In the genomic region with DNA sequence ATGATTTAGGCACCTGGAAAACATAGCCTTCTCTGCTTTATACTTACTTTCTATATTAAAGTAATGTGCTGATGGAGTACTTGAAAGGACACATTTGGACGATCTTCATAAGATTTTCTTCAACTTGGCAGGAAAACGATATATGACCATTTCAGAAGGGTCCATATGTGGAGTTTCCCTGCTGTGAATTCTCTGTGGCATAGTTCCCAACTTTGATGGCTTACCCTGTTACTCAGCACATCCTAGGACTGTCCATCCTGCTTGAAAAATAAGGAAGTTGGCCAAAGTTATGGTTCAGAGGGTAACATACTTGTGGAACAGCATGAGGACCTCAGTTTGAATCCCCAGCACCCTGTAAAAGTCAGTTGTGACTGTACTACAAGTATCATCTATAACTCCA, we compare ENCODE assay signal across 23 mouse cellular contexts.
A peak's percentile ranks its signal among the peaks of the same experiment; 100 is the strongest.
DNase-seq lines count a peak whose midpoint lies in the region; ATAC-seq and TF ChIP-seq lines count a peak whose summit lies in the region.
"Had no signal": no experiment of that assay in that cellular context is flagged by ENCODE, and none has a peak within 500 bp of the region (broad histone marks: within the 10 kb centered on the region; RNA-seq: fewer than 3 reads in every experiment).

No protein-coding gene starts in this region.

- H3K4me1 ChIP-seq in kidney, postnatal 0 days (replicated peaks; ENCODE audit: insufficient read depth, low read length) = no peaks in the 10 kb centered on the region; the same call in 1 of the 2 replicates
- H3K4me1 ChIP-seq in limb, embryonic 13.5 days = peaks cover 9% of the 10 kb centered on the region; the same call in 1 of the 2 replicates
- peaks cover 7% of the 10 kb centered on the region; the same call in 1 of the 2 replicates for H3K4me1 ChIP-seq in limb, embryonic 10.5 days
- peaks cover 3% of the 10 kb centered on the region; the same call in 1 of the 2 replicates for H3K4me1 ChIP-seq in lung, embryonic 15.5 days
- H3K4me1 ChIP-seq in lung, adult 2 months (ENCODE audit: control insufficient read depth, insufficient read depth, low read length) = no peaks in the 10 kb centered on the region
- H3K4me1 ChIP-seq in limb, embryonic 14.5 days (ENCODE audit: control insufficient read depth, insufficient read depth, low read length) = 0 out of 2 replicates have a peak, but pooled peaks cover 4% of the 10 kb centered on the region
- H3K4me1 ChIP-seq: embryonic facial prominence, embryonic 12.5 days had no signal

- peak; percentile 14 for DNase-seq in kidney, postnatal 0 days (ENCODE audit: low spot score)
- DNase-seq in kidney, postnatal 36 days = no peak
- DNase-seq in limb, embryonic 10.5 days (ENCODE audit: low spot score) = no peak
- no peak for DNase-seq in lung, adult 2 months
- peak; percentile 59 for DNase-seq in limb, embryonic 14.5 days (ENCODE audit: low spot score)
- DNase-seq: adrenal gland, adult 8-10 months; adrenal gland, postnatal 14 days; adrenal gland, postnatal 36 days; B cell, adult 2 months; cerebellum, adult 11-12 months; cerebellum, adult 2 months; cerebellum, adult 9-10 months; cerebellum, postnatal 25 days had no signal

- H3K4me3 ChIP-seq in kidney, postnatal 0 days (replicated peaks; ENCODE audit: low read depth, low read length) = no peak overlapping the region
- H3K4me3 ChIP-seq in limb, embryonic 13.5 days = no peak overlapping the region
- H3K4me3 ChIP-seq in limb, embryonic 10.5 days = no peak overlapping the region
- H3K4me3 ChIP-seq in lung, embryonic 15.5 days = no peak overlapping the region
- H3K4me3 ChIP-seq in lung, adult 2 months (replicated peaks; ENCODE audit: extremely low read depth, low read depth, low read length) = no peak overlapping the region
- H3K4me3 ChIP-seq in limb, embryonic 14.5 days (replicated peaks; ENCODE audit: low read length) = no peak overlapping the region
- H3K4me3 ChIP-seq: embryonic facial prominence, embryonic 10.5 days; embryonic facial prominence, embryonic 12.5 days; forebrain, embryonic 13.5 days had no signal

- H3K4me2 ChIP-seq in kidney, postnatal 0 days (ENCODE audit: low read length) = no peak overlapping the region
- no peak overlapping the region for H3K4me2 ChIP-seq in limb, embryonic 13.5 days (replicated peaks)
- no peak overlapping the region for H3K4me2 ChIP-seq in lung, embryonic 15.5 days
- H3K4me2 ChIP-seq in limb, embryonic 14.5 days (replicated peaks; ENCODE audit: low read depth, low read length, severe bottlenecking) = no peak overlapping the region
- H3K4me2 ChIP-seq: embryonic facial prominence, embryonic 12.5 days; forebrain, embryonic 13.5 days had no signal

- no peaks in the 10 kb centered on the region for H3K9me3 ChIP-seq in kidney, postnatal 0 days (replicated peaks; ENCODE audit: low read length)
- no peaks in the 10 kb centered on the region for H3K9me3 ChIP-seq in limb, embryonic 13.5 days
- H3K9me3 ChIP-seq in limb, embryonic 10.5 days (replicated peaks) = no peaks in the 10 kb centered on the region
- H3K9me3 ChIP-seq in lung, embryonic 15.5 days = no peaks in the 10 kb centered on the region
- no peaks in the 10 kb centered on the region for H3K9me3 ChIP-seq in limb, embryonic 14.5 days (ENCODE audit: control insufficient read depth, low read length)
- H3K9me3 ChIP-seq: embryonic facial prominence, embryonic 10.5 days; embryonic facial prominence, embryonic 12.5 days; forebrain, embryonic 13.5 days had no signal

- no peak overlapping the region for H3K9ac ChIP-seq in kidney, postnatal 0 days (ENCODE audit: low read depth, low read length)
- H3K9ac ChIP-seq in limb, embryonic 13.5 days = no peak overlapping the region
- H3K9ac ChIP-seq in lung, embryonic 15.5 days = no peak overlapping the region
- no peak overlapping the region for H3K9ac ChIP-seq in limb, embryonic 14.5 days (ENCODE audit: low read depth, low read length, severe bottlenecking)
- H3K9ac ChIP-seq: embryonic facial prominence, embryonic 12.5 days; forebrain, embryonic 13.5 days had no signal

- no peaks in the 10 kb centered on the region for H3K27me3 ChIP-seq in kidney, postnatal 0 days (ENCODE audit: insufficient read depth, low read length)
- H3K27me3 ChIP-seq in limb, embryonic 13.5 days = peaks cover 4% of the 10 kb centered on the region; the same call in 1 of the 2 replicates
- no peaks in the 10 kb centered on the region for H3K27me3 ChIP-seq in limb, embryonic 10.5 days (ENCODE audit: low read depth, poor library complexity, severe bottlenecking)
- no peaks in the 10 kb centered on the region for H3K27me3 ChIP-seq in lung, embryonic 15.5 days
- H3K27me3 ChIP-seq in limb, embryonic 14.5 days (ENCODE audit: control insufficient read depth, insufficient read depth, low read length) = no peaks in the 10 kb centered on the region
- H3K27me3 ChIP-seq: CH12.LX; embryonic facial prominence, embryonic 12.5 days; forebrain, embryonic 13.5 days; Patski had no signal

- no peak for TF ChIP-seq CTCF in kidney, postnatal 0 days (IDR thresholded peaks at IDR 0.05; ENCODE audit: low read depth)
- TF ChIP-seq CTCF in lung, adult 2 months (IDR thresholded peaks at IDR 0.05; ENCODE audit: insufficient read depth, low read length) = no peak

- ATAC-seq in kidney, postnatal 0 days (replicated peaks; ENCODE audit: low FRiP score, low read depth) = no peak
- ATAC-seq in limb, embryonic 13.5 days (ENCODE audit: low FRiP score, low read depth) = peak; percentile 51; the same call in 1 of the 2 replicates
- no peak for ATAC-seq in lung, embryonic 15.5 days (ENCODE audit: borderline replicate concordance, extremely low read depth, low FRiP score, low TSS enrichment)
- ATAC-seq in limb, embryonic 14.5 days (ENCODE audit: low FRiP score, low read depth) = no peak
- ATAC-seq: activated CD4-positive, CD25-positive, alpha-beta regulatory T cell, adult 4 months; CD4-positive, CD25-positive, alpha-beta regulatory T cell, adult 4 months; forebrain, embryonic 13.5 days; Patski had no signal

- no peaks in the 10 kb centered on the region for H3K36me3 ChIP-seq in kidney, postnatal 0 days (ENCODE audit: insufficient read depth, low read length)
- H3K36me3 ChIP-seq in limb, embryonic 13.5 days = no peaks in the 10 kb centered on the region
- no peaks in the 10 kb centered on the region for H3K36me3 ChIP-seq in limb, embryonic 10.5 days
- no peaks in the 10 kb centered on the region for H3K36me3 ChIP-seq in lung, embryonic 15.5 days
- H3K36me3 ChIP-seq in limb, embryonic 14.5 days (ENCODE audit: control insufficient read depth, insufficient read depth, low read length) = no peaks in the 10 kb centered on the region
- H3K36me3 ChIP-seq: embryonic facial prominence, embryonic 10.5 days; embryonic facial prominence, embryonic 12.5 days; G1E had no signal

- no peak for TF ChIP-seq POLR2A in lung, adult 2 months (IDR thresholded peaks at IDR 0.05; ENCODE audit: borderline replicate concordance, extremely low read depth, low read depth, low read length)
- TF ChIP-seq POLR2A in limb, embryonic 14.5 days (IDR thresholded peaks at IDR 0.05; ENCODE audit: borderline replicate concordance, extremely low read depth, insufficient read depth, insufficient read length) = no peak

- H3K27ac ChIP-seq in kidney, postnatal 0 days = no peak overlapping the region
- H3K27ac ChIP-seq in limb, embryonic 13.5 days = no peak overlapping the region
- H3K27ac ChIP-seq in limb, embryonic 10.5 days = no peak overlapping the region
- 0 out of 2 replicates have a peak overlapping the region, but pooled peaks have one; percentile 2 for H3K27ac ChIP-seq in lung, embryonic 15.5 days
- no peak overlapping the region for H3K27ac ChIP-seq in limb, embryonic 14.5 days (replicated peaks; ENCODE audit: low read depth, low read length)
- H3K27ac ChIP-seq: embryonic facial prominence, embryonic 10.5 days; embryonic facial prominence, embryonic 12.5 days; forebrain, embryonic 13.5 days had no signal

- WGBS in kidney, postnatal 0 days = 54% methylated on average over 2 of the region's 2 CpGs
- WGBS in limb, embryonic 13.5 days = 58% methylated on average over 2 of the region's 2 CpGs
- 81% methylated on average over 2 of the region's 2 CpGs for WGBS in limb, embryonic 10.5 days
- WGBS in lung, embryonic 15.5 days = 26% methylated on average over 2 of the region's 2 CpGs
- 72% methylated on average over 2 of the region's 2 CpGs for WGBS in lung, adult 2 months
- 45% methylated on average over 2 of the region's 2 CpGs for WGBS in limb, embryonic 14.5 days

Comparison
In these comparisons a context has a peak if more than half of its experiments do, and no peak if none do; other contexts are left out.
1. DNase-seq: peak in kidney, postnatal 0 days (single experiment) and limb, embryonic 14.5 days (single experiment); none in kidney, postnatal 36 days (0 of 2), limb, embryonic 10.5 days (single experiment) and lung, adult 2 months (single experiment).